Mouse (Mus musculus): ENCODE data around the gene Wipi2.

Gene Wipi2

DNA sequence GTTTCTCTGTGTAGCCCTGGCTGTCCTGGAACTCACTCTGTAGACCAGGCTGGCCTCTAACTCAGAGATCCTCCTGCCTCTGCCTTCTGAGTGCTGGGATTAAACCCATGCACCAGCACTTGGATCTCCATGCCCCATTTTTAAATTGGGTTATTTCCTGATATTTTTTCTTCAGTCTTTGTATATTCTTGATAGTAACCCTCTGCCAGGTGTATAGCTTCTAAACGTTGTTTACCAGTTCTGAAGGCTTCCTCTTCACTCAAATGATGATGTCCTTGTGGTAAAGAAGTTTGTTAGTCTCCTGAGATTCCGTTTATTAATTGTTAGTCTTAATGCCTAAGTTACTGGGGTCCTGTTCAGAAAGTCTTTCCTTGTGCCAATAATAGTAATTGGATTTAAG, at the start of gene Wipi2:
TSS of gene Wipi2 (plus strand) at position 301 of the 400 bp plus-strand sequence.
- no peak for DNase-seq (ENCODE audit: low spot score)

DNA sequence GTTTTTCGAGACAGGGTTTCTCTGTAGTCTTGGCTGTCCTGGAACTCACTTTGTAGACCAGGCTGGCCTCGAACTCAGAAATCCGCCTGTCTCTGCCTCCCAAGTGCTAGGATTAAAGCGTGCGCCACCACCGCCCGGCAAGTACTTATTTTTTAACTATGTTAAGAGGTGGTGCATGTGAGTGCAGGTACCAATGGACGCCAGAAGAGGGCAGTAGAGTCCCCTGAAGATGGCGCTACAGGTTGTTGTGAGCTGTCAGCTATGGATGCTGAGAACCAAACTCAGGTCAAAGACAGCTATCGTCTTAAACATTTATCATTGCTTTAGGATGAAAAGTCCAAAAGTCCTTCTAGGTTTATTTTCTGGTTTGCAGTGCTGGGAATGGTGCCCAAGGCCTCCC, 49.3 kb upstream of the Wipi2 start:
- no peak for DNase-seq (ENCODE audit: low spot score)

DNA sequence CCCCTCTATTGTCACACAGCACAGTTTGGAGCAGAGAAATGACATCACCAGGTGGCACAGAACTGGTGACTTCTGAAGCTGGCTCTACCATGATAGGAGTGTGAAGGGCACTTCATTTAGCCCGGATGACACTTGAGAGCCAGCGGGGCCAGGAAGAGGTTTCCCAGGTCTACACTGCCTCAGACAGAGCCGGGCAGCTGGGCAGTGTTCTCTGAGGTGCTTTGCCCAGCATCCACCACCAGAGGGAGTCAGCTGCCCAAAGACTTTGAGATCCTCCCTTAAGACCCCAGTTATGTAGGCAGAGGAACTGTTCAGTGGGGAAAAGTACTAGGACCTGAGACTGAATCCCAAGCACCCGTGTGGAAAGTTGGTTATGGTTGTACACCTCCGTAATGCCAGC, 46.0 kb upstream of the Wipi2 start:
- peak; percentile 35 for DNase-seq (ENCODE audit: low spot score)

DNA sequence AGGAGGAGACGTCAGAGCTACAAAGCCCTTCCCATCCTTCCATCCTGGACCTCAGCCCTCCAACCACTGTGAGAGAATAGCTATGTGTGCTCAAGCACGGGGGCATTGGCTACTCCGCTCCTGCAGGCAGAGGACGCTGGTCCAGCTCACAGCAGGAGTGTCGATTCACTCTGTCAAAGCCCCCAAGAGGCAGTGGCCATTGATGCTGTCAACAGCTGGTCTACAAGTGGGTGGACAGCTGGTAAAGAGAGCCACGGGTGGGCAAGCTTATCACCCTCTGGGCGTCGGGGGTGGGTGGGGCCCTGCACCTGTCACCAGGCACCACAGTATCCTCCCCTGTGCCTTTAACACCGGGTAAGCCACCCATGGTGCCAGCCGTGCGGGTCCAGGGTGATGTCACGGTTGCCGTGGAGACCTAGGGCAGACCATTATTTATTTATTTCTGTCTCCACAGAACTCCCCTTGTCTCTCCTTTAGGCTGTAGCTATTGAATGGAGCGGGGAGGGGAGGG, 43.8 kb upstream of the Wipi2 start:
- no peak for DNase-seq (ENCODE audit: low spot score)

DNA sequence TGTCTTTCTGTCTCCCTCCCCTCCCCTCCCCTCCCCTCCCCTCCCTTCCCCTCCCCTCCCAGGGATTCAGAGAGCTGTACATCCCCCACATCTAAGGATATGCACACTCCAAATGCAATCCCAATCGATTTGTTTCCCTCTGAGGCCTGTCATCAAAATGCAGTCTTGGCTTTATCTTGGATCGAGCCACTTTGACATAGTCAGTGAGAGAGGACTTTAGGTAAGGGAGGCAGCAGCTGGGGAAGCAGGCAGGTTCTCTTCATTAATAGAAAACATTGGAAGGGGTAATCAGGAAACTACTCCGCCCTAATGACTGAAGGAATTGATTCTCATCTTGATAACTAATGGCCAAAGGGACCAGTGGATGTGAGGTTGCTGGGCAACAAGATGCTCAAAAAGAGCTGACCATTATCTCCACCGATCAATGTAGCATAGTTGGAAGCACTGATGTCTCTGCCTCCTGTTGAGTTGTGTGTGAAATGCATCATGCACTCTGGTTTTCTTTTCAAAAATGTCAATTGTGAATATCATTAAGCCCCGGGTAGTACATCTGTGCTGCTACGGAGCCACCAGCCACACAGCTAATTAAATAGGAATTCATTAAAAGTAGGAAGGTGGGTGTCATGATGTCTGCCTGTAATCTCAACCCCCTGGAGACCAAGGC, 36.4 kb upstream of the Wipi2 start:
- no peak for DNase-seq (ENCODE audit: low spot score)

DNA sequence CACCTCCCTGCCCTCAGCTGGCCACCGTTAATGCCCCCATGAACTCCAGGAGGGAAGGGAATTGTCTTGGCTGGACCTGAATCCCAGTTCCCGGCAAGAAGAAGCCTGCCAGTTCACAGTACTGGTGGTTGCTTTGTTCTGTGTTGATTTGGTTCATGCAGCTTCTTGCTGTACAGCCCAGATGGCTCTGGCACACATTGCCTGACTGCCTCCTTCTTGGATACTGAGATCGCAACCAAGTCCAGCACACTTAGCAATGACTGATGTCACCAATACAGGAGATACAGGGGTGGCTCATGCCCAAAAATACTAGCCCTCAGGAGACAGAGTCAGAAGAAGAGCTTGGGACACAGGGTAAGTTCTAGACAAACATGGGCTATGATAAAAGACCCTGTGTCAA, 31.8 kb upstream of the Wipi2 start:
- no peak for DNase-seq (ENCODE audit: low spot score)

DNA sequence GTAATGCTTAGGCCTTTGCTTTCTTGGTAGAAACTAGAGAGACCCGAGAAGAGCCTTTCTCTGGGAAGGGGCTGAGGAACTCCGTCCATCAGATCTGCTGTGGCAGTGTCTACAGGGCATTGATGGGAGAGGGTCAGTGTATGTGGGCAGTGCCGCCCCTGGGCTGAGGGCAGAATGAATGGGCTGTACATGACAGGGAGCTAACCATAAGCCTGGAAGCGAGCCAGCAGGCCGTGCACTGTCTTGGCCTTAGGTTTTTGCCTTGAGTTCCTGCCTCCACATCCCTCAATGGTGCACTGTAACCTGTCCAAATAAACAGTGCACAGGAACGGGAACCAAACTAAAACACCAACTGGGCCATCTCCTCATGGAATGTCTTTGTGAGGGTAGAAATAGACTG, 30.8 kb upstream of the Wipi2 start:
- no peak for DNase-seq (ENCODE audit: low spot score)

DNA sequence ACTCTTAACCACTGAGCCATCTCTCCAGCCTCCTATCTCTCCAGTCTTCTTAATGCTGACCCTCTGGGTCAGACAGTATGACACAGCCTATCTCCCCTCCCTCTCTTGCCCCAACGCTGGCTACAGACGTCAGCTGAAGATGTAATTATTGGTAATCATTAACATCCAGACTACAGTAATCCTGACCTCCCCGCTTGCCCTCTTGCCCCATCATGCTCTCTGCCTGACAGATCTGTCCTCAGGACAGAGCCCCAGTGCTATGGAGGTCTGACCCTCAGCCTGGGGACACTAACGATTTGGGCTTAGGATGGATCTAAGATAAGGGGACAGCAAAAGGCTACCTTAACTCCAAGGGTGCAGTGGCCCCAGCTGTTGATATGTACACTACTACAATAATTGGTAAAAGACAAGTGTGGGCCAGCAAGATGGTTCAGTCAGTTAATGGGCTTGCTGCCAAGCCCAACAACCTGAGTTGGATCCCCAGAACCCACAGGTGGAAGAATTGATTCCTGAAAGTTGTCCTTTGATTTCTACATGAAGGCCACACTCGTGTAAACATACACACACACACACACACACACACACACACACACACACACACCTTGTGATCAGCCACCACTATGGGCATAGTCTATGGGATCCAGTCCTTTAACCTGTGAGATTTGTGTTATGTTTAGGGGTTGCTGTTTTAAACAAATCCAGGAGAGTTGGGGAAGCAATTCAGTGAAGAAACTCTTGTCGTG, 29.7 kb upstream of the Wipi2 start:
- no peak for DNase-seq (ENCODE audit: low spot score)

DNA sequence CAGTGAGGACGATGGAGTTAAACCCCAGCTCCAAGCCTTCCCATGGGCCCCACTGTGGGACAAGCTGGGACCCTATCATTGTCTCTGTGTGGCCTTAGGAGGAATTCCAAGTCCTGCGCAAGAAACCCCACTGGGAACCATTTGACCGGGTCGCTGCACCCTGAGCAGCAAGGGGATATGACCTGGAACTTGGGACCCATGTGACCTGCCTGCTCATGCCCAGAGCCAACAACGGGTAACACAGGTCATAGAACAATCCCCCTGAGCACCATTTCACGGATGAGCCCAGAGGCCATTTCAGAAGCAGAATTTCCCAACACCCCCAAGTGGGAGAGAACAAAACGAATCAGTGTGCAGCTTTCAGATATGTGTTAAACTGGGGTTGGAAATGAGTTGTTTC, 23.1 kb upstream of the Wipi2 start:
- no peak for DNase-seq (ENCODE audit: low spot score)

DNA sequence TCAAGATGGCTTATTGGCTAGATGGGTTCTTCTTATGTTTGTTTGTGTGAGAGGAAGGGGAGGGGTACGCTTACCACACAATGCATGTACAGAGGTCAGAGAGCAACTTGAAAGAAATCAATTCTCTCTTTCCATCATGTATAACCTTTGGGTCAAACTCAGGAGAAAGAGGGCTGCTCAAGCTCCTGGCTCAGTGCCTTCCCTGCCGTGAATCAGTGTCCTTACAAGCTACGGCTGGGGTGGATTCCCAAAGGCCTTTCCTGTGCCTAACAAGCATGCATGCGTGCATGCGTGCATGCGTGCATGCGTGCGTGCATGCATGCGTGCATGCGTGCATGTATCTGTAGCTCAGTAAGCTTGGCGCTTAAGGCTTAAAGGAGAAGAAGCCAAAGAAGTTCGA, 22.2 kb upstream of the Wipi2 start:
- no peak for DNase-seq (ENCODE audit: low spot score)

DNA sequence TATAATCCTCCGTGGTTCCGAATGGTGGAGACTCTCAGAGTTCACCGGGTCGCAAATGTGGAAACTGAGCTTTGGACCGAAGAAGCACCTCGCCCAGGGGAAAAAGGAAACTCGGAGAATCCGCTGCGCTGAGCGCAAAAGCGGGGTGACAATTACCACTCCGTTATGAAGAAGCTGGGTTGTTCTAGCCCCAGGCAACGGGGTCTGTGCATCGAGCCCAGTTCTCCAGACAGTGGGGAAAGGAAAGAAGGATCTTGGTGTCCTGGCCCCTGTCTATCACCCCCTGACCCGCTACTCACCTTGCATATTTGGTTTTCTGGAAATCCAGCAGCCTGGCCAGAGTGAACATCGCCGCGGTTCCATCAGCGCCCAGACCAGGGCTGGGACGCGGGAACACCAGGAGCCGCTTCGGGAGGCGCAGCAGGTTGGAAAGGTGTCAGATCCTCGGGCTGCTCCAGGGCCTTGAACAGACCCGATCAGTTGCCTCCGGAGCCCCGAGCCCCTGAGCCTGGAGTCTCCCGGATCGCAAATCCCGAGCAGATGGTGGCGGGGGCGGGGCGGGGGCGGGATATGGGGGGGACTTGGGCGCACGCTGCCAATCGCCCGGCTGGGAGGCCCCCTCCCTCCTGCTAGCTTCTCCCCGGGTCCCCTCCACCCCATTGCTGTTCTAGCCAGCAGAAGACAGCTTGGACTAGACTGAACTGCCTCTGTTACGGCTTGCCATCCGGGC, 19.1 kb upstream of the Wipi2 start, which contains the start of gene Mmd2:
TSS of gene Mmd2 (minus strand) at position 542 of the 730 bp plus-strand sequence.
- DNase-seq (ENCODE audit: low spot score): no peak

DNA sequence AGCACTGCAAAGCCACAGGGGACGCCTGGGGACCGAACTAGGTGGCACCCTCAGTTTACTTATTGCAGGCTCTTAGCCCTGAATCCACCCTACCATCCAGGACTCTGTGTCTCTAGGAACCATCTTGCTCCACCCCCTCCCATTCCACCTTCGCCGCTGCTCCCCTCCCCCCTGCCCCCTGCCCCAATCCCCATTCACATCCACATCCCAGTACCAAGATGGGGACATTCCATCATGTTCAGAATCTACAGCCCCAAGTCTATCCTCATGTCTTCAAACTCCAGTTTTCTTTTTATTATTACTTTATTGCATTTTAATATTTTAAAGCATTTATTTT, 18.5 kb upstream of the Wipi2 start:
- no peak for DNase-seq (ENCODE audit: low spot score)

DNA sequence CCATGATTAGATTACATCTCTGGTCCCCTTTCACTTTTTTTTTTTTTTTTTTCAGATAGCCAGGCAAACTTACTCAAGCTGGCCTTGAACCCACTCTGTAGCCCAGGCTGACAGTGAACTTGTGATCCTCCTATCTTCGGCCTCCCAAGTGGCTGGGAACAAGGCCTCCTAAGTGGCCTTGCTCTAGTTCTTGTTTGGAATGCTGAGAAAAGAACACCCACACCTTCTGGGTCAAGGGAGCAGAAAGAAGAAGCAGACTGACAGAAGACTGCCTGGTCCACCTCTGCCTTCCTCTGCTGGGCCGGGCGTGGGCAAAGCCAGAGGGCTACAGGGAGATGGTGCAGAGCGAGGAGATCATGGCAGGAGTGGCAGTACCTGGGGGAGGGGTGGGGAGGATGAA, 17.1 kb upstream of the Wipi2 start:
- DNase-seq (ENCODE audit: low spot score): no peak

DNA sequence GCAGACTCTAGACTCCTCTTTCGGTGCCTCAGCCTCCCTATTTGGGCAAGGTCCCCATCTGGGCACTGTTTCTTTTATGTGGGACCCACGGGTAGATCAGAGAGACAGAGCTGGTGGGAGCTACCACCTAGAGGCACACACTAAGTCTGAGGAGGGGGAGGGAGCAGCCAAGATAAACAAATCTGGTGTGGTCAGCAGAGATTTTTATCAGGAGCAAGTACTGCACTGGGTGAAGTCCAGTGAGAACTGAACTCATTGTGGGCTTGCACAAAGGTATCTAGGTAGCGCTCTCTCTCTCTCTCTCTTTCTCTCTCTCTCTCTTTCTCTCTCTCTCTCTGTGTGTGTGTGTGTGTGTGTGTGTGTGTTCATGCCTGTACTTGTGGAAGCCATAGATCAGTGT, 13.0 kb upstream of the Wipi2 start:
- no peak for DNase-seq (ENCODE audit: low spot score)

DNA sequence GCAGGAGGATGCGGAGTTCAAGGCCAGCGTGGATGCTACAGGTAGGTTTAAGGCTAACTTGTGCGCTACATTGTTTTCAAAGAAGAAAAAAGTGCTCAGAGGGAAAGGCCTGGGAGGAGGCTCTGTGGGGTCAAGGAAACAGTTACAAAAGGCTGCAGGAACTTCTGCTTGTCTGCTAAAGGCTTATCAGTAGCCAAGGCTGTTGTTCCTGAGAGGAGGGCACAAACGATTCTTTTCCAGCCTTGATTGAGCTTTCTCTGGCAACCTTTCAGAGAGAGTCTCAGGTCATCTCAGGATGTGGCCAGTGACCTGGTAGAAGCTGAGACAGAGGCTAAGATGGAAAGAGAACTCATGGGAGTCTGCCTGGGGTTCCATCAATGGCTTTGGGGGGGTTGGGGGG, 11.9 kb upstream of the Wipi2 start:
- no peak for DNase-seq (ENCODE audit: low spot score)

DNA sequence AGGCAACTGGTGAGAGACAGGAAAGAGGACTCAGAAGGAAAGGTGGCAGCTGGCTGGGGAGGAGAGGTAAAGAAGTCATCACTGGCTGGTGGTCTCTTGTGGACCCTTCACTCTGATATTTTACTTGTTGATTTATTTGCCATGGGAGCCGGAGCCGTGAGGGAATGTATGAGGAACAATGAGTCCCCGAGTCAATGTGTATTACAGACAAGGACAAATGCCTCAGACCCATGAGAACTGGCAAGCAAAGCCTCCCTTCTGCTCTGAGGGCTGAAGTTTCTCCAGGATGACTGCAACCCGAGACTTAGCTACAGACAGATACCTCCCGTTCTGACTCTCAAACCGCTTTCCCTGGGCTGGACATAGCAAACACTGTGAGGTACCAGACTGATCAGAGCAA, 11.2 kb upstream of the Wipi2 start:
- DNase-seq (ENCODE audit: low spot score): no peak

DNA sequence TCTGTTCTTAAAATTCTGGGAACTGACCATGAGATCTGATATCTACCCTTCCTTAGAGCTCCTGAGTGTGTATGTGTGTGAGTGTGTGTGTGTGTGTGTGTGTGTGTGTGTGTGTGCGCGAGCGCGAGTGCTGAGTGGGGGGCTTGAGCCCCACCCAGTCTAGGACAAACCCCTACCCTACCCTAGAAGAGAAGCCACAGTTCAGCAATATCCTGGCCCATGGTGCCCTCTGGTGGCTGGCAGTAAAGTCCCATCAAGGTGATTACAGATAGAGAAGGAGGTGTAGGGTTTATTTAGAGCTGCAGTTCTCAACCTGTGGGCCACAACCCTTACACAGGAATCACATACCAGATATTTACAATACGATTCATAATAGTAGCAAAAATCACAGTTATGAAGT, 7.6 kb upstream of the Wipi2 start:
- DNase-seq (ENCODE audit: low spot score): peak; percentile 44

DNA sequence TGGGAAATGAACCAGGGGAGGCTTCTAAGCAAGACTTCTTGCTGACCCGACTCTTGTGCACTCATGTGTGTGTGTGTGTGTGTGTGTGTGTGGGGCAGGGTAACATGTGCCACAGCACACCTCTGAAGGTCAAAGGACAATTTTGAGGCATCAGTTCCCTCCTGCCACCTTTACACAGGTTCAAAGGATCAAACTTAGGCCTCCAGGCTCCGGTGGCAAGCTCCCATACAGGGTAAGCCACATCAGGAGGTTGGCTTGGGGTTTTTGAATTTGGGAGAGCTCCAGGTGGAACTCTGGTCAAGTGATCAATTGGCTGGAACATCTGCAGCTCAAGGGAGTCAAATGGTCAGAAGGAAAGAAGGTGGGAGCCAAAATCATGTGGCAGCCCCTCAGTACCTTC, 6.1 kb upstream of the Wipi2 start:
- no peak for DNase-seq (ENCODE audit: low spot score)

DNA sequence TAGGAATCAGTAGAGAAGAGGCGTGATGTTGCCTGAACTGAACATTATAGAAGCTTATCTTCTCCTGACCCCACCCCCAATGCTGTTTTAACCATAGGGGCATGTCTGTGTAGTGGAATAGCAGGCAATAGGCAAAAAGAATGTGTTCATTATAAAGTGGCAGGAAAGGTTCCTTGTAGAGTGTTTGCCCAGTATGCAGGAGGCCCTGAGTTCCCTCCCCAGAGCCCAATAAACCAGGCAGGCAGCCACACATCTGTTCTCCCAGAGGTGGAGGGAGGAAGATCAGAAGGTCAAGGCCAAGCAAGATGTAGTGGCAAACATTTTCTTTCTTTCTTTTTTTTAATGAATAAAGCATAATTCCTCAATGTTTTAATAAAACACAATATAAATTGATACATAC, 5.4 kb upstream of the Wipi2 start:
- no peak for DNase-seq (ENCODE audit: low spot score)

DNA sequence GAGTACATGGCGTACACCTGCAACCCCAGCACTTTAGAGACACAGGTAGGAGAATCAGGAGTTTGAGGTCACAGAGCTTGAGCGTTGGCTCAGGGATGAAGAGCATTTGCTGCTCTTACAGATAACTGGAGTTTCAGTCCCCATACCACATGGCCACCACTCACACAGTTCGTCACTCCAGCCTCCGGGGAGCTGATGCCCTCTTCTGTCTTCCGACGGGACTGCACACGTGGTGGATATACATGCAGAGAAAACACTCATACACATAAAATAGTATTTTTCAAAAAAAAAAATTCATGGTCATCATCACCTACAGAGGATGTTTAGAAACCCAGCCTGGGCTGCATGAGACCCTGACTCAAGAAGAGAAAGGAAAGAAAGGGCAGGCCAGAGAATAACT, 4.4 kb upstream of the Wipi2 start:
- no peak for DNase-seq (ENCODE audit: low spot score)

DNA sequence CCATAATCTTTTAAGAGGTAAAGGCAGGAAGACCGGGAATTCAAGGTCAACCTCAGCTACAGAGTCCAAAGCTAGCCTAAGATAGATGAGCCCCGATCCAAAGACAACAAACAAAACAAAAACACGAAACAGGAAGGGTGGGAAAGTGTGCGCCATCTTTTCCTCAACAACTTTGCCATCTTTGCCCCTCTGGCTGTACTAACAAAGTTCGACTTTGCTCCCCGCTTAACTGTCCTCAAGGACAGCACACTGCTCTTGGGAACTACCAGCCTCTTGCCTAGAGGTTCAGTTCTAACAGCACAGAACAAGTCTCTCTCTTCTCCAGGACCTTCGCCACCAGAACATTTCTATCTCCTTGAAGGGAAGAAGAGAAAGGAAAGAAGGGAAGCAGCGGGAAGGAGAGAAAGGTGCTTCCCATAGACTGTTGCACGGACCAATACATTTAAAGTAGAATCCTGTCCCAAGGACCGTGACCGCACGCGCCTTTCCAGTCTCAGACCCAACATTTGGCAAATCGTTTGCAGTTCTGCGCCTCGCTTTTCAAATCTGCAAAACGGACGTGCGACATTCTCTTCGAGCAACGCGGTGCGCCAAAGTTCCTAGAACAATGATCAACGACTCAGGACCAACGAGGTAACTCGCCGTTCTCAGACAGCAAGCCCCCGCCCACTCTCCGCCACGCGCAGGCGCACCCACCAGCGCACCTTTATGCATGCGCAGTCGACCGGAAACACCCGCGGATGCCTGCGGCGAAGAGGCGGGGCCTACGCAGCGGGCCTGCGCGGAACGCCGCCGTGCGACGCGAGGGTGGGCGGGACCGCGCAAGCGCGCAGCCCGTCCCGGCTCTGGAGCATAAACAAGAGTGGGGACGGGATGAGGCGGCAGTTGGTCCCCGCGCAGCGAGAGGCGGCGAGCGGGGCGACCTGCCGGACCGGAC, 1.5 kb downstream of the Wipi2 start:
- DNase-seq (ENCODE audit: low spot score): peak; percentile 97

DNA sequence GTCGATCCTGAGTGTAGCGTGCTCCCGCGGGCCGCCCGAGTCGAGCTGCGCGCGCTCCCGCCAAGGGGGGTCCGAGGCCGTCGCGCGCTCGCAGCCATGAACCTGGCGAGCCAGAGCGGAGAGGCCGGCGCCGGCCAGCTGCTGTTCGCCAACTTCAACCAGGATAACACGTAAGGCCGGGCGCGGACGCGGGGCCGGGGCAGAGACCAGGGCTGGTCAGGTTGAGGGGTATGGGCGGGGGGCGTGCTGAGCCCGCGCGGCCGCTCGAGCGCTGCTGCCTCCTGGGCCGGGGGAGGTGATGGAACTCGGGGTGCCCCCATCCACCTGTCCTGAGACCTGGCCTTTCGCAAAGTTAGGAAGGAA, 2.1 kb downstream of the Wipi2 start:
- DNase-seq (ENCODE audit: low spot score): no peak

All from urinary bladder, postnatal 14 days (tissue).